Mouse (Mus musculus) CD4-positive, CD25-positive, alpha-beta regulatory T cell, adult 2 months (primary cell): ENCODE results near the gene Scaf11.
"Not testable (repeated sequence)": the region's sequence is repeated elsewhere in the genome, so short reads cannot be mapped to it uniquely, and the experiment has no call there.

ENCODE experiments used
- DNase-seq: peaks from one replicate; pipeline ENCODE4 v3.0.0-alpha.2; 2012; ENCODE audit warnings: low read depth, low spot score

Scaf11 gene

GRCm38 (mm10) chr15:96465076-96465475 is 4.4 kb upstream of the Scaf11 start:
- no peak for DNase-seq

GRCm38 (mm10) chr15:96463821-96464220 is 3.2 kb upstream of the Scaf11 start:
- no peak for DNase-seq

- DNase-seq = no peak
These were observed 2.0 kb upstream of the Scaf11 start for GRCm38 (mm10) chr15:96462611-96463010.

GRCm38 (mm10) chr15:96461541-96462512 is 1.2 kb upstream of the Scaf11 start:
- no peak for DNase-seq

GRCm38 (mm10) chr15:96460451-96460729 is 253 bp downstream of the Scaf11 start:
- no peak for DNase-seq

- DNase-seq = peak; percentile 68
These were observed 747 bp downstream of the Scaf11 start for GRCm38 (mm10) chr15:96459741-96460450.

GRCm38 (mm10) chr15:96458273-96458672 is 2.4 kb downstream of the Scaf11 start:
- no peak for DNase-seq

GRCm38 (mm10) chr15:96457338-96457664 is 3.3 kb downstream of the Scaf11 start:
- no peak for DNase-seq

GRCm38 (mm10) chr15:96456651-96457337 is 3.8 kb downstream of the Scaf11 start:
- DNase-seq = no peak

GRCm38 (mm10) chr15:96455595-96456214 is 4.9 kb downstream of the Scaf11 start:
- no peak for DNase-seq

GRCm38 (mm10) chr15:96453346-96453745 is 7.3 kb downstream of the Scaf11 start:
- DNase-seq = no peak

- no peak for DNase-seq
These were observed 11.9 kb downstream of the Scaf11 start for GRCm38 (mm10) chr15:96448656-96449299.

GRCm38 (mm10) chr15:96446785-96447184 is 13.9 kb downstream of the Scaf11 start:
- no peak for DNase-seq

- DNase-seq = not testable (repeated sequence)
These were observed 19.2 kb downstream of the Scaf11 start for GRCm38 (mm10) chr15:96441480-96441879.

- no peak for DNase-seq
These were observed 26.4 kb downstream of the Scaf11 start for GRCm38 (mm10) chr15:96434202-96434601.

- no peak for DNase-seq
These were observed 40.7 kb downstream of the Scaf11 start for GRCm38 (mm10) chr15:96419920-96420319.

- DNase-seq = no peak
These were observed 42.5 kb downstream of the Scaf11 start for GRCm38 (mm10) chr15:96418161-96418560.

- DNase-seq = no peak
These were observed 51.9 kb downstream of the Scaf11 start for GRCm38 (mm10) chr15:96408717-96409121.

- no peak for DNase-seq
These were observed 53.5 kb downstream of the Scaf11 start for GRCm38 (mm10) chr15:96407151-96407550.

- DNase-seq = no peak
These were observed 54.4 kb downstream of the Scaf11 start for GRCm38 (mm10) chr15:96406253-96406652.

- DNase-seq = no peak
These were observed 55.1 kb downstream of the Scaf11 start for GRCm38 (mm10) chr15:96405548-96405947.
